Mouse (Mus musculus): ENCODE measurements around the gene Slc44a3. TPM values are rescaled to one million over a fixed set of nuclear protein-coding genes. Genes with fewer than 3 reads are reported as not detected.

The Slc44a3 gene
- polyA plus RNA-seq, 1 experiment from 2014 or later = 0.97 TPM

DNA sequence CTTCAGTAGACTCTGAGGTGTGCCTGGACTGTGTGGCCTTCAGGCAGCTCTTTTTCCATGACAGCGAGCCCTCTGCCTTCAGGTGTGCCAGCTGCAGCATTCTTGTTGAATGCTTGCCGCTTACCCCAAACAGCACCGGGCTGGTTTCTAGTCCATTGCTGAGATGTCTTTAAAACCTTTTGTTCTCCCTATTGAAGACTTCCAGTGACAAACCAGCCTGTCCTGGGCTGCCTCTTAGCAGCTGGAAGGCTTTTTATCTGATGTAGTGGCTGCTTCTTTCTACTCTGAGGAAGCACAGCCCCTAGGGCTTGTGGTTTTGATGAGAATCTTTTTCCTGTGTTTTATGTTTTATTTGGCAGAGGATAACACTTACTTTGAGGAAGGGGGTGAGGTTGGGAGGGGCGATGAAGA lies 88.3 kb downstream of the Slc44a3 start:
- H3K27ac ChIP-seq = no peak overlapping the region
- H3K36me3 ChIP-seq = peaks cover 37% of the 10 kb centered on the region
- H3K4me3 ChIP-seq = no peak overlapping the region
- no peak overlapping the region for H3K4me2 ChIP-seq (replicated peaks)
- H3K4me1 ChIP-seq = peaks cover 42% of the 10 kb centered on the region
- WGBS = 85% methylated on average over 4 of the region's 4 CpGs
- H3K27me3 ChIP-seq = no peaks in the 10 kb centered on the region
- H3K9me3 ChIP-seq (replicated peaks) = no peaks in the 10 kb centered on the region; the same call in 1 of the 2 replicates
- no peak for ATAC-seq (ENCODE audit: low FRiP score)
- no peak overlapping the region for H3K9ac ChIP-seq

DNA sequence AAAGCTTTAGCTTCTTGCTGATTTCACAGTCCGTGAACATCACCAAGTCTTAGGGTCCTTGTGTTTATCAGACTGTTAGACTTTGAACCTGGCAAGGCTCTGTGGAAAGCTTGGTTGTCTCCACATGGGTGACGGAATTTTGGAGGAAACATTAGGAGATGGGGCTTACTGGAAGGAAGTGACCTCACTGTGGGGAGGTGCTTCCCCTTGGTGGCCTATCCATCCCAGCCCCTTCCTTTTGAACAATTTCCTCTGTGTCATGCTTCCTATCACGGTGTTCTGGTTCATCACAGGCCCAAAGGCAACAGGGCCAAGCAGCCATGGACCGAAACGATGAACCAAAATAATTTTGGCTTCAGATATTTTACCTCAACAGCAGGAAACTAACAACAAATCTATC lies 89.9 kb downstream of the Slc44a3 start:
- Histone ChIP-seq H3K27me3 (no peaks in the 10 kb centered on the region), H3K27ac (no peak overlapping the region), H3K4me2 (replicated peaks) (no peak overlapping the region), H3K36me3 (peaks cover 37% of the 10 kb centered on the region), H3K4me1 (peaks cover 36% of the 10 kb centered on the region), H3K9ac (no peak overlapping the region), H3K4me3 (no peak overlapping the region), H3K9me3 (replicated peaks) (no peaks in the 10 kb centered on the region; the same call in 1 of the 2 replicates)
- no peak for ATAC-seq (ENCODE audit: low FRiP score)
- 96% methylated on average over 5 of the region's 5 CpGs for WGBS

DNA sequence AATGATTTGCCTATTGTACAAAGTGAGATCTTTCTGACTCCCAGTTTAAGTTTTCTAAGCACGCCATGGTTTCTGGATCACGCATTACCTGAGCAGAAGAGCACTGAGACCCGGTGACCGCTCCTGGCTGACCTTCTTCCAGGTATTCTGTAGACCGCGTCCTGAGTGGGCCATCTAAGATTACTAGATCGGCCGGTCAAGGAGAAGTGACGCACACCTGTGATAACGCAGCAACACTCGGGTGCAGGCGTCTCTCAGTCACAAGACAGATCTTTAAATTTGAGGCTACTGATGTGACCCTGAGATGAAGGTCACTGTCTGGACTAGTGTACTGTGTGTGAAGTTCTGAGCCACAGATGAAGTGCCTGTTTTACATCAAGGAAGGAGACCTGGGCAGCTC lies 90.7 kb downstream of the Slc44a3 start:
- Histone ChIP-seq H3K9ac (no peak overlapping the region), H3K4me3 (no peak overlapping the region), H3K27ac (no peak overlapping the region), H3K4me1 (peaks cover 43% of the 10 kb centered on the region), H3K4me2 (replicated peaks) (no peak overlapping the region), H3K9me3 (replicated peaks) (no peaks in the 10 kb centered on the region; the same call in 1 of the 2 replicates), H3K36me3 (peaks cover 37% of the 10 kb centered on the region), H3K27me3 (no peaks in the 10 kb centered on the region)
- ATAC-seq (ENCODE audit: low FRiP score) = no peak
- 96% methylated on average over 12 of the region's 12 CpGs for WGBS

DNA sequence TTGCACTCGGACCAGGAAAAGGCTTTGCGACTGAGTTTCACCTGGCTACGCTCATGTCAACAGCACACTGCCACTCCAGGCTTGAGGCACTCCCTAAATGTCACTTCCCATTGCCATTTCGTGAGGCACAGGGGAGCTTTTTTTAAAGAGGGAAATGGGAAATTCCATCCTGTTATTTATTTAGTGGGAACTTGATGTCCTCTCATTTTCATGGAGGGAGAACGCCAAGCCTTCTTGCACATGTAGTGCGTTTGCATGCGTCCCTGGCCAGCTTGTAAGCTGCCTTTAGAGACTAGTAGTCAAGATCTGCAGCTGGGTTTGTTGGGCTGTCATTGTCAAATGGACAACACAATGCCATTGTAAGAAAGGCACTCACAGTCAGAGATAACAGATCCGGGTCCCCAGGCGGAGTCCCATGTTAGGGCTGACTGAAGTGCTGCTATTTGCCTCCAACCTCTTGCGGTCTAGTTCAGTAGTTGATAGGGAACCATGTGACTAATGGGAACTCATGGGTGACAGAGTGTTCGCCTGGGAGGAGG lies 92.5 kb downstream of the Slc44a3 start:
- 79% methylated on average over 11 of the region's 11 CpGs for WGBS
- no peak overlapping the region for H3K27ac ChIP-seq
- no peaks in the 10 kb centered on the region; the same call in 1 of the 2 replicates for H3K9me3 ChIP-seq (replicated peaks)
- H3K36me3 ChIP-seq = peaks cover 32% of the 10 kb centered on the region
- H3K4me1 ChIP-seq = peaks cover 52% of the 10 kb centered on the region
- H3K9ac ChIP-seq = no peak overlapping the region
- no peak overlapping the region for H3K4me2 ChIP-seq (replicated peaks)
- no peak overlapping the region for H3K4me3 ChIP-seq
- no peak for ATAC-seq (ENCODE audit: low FRiP score)
- H3K27me3 ChIP-seq = no peaks in the 10 kb centered on the region

DNA sequence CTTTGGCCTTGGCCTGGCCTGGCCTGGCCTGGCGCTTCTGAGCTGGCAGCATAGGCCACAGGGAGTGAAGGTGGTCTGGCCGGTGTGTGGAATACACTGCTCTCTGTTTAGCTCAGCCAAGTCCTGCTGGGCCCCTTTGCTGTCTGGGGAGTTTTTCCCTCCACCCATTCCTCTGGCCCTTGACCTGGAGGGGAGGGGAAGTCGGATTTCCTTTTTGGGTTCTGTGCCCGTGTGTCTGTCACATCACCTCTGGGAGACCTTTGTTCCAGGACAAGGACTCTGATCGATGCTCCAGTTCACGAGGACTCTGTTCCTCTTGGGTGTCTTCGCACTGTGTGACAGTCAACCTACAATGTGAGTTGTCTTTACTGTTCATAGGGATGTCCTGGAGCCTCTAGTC lies 94.2 kb downstream of the Slc44a3 start:
- ATAC-seq (ENCODE audit: low FRiP score) = no peak
- Histone ChIP-seq H3K27me3 (no peaks in the 10 kb centered on the region), H3K4me2 (replicated peaks) (no peak overlapping the region), H3K4me1 (peaks cover 65% of the 10 kb centered on the region), H3K36me3 (peaks cover 23% of the 10 kb centered on the region), H3K9ac (no peak overlapping the region), H3K4me3 (no peak overlapping the region), H3K9me3 (replicated peaks) (no peaks in the 10 kb centered on the region), H3K27ac (peak overlapping the region; percentile 23; the same call in 1 of the 2 replicates)
- WGBS = 61% methylated on average over 7 of the region's 7 CpGs

DNA sequence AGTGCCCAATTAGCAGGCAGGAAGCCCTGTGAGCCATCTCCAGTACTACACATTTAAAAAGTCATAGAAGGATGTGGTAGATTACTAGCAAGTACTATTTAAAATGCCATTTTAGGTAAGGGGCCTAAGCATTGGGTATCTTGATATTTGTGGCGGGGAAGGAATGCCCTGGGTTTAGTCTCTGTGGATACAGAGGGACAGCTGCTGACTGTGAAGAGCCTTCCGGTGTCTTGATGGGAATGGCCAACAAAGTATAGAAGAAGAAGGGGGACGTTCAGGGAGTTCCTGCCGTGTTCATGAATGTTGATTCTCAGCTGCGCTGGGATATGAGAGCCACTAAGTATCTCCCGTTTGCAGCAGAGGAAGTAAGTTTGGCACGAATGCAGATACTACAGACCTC lies 95.1 kb downstream of the Slc44a3 start:
- ATAC-seq (ENCODE audit: low FRiP score) = no peak
- no peaks in the 10 kb centered on the region for H3K27me3 ChIP-seq
- H3K9ac ChIP-seq = no peak overlapping the region
- H3K4me1 ChIP-seq = peaks cover 74% of the 10 kb centered on the region
- no peak overlapping the region for H3K4me2 ChIP-seq (replicated peaks)
- H3K9me3 ChIP-seq (replicated peaks) = no peaks in the 10 kb centered on the region
- H3K27ac ChIP-seq = no peak overlapping the region
- WGBS = 84% methylated on average over 7 of the region's 7 CpGs
- H3K4me3 ChIP-seq = no peak overlapping the region
- peaks cover 15% of the 10 kb centered on the region for H3K36me3 ChIP-seq

DNA sequence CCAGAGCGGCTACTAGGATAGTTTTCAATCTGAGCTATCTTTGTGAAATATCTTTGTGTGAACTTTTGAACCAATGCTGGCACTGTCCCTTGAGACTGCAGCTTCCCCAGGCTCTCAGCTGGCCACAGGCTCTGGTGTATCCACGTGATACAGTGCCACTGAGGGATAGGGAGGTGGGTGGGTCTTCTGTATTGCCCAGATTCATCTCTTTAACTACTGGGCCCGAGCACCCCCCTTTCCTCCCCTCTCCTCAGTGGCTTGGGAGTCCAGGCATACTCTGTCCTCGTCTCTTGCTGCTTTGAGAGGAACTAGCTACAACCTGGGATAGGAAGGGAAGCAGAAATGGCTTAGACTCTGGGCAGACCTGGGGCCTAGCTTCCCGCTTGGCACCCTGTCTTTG lies 96.9 kb downstream of the Slc44a3 start:
- ATAC-seq (ENCODE audit: low FRiP score) = no peak
- no peak overlapping the region for H3K4me2 ChIP-seq (replicated peaks)
- H3K9ac ChIP-seq = no peak overlapping the region
- peaks cover 77% of the 10 kb centered on the region for H3K4me1 ChIP-seq
- H3K4me3 ChIP-seq = no peak overlapping the region
- no peaks in the 10 kb centered on the region for H3K9me3 ChIP-seq (replicated peaks)
- H3K27ac ChIP-seq = no peak overlapping the region
- H3K36me3 ChIP-seq = no peaks in the 10 kb centered on the region
- no peaks in the 10 kb centered on the region for H3K27me3 ChIP-seq
- 75% methylated on average over 5 of the region's 5 CpGs for WGBS

DNA sequence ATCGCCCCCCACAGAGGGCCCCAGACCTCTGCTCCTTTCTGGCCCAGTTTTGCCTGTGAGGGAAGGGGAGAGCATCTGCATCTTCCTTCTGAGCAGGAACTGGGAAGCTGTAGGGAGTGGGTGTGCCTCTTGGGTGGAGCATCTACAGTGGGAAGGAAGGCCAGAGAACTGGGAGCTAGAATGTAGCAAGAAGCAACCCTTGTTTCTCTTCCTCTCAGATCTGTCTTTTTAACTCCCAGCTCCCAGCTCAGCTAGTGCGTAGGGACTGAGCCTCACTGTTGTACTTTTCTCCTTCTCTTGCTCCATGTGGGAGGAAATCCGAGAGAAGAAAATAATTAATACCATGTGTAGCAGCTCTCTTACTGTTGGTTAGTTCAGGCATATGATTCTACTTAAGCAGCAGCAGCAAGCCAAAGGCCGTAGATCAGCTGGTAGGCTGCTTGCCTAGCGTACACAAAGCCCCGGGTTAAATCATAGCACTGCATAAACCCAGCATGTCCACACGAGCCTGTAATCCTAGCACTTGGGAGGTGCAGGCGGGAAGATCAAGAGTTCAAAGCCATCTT lies 98.2 kb downstream of the Slc44a3 start:
- 61% methylated on average over 8 of the region's 8 CpGs for WGBS

DNA sequence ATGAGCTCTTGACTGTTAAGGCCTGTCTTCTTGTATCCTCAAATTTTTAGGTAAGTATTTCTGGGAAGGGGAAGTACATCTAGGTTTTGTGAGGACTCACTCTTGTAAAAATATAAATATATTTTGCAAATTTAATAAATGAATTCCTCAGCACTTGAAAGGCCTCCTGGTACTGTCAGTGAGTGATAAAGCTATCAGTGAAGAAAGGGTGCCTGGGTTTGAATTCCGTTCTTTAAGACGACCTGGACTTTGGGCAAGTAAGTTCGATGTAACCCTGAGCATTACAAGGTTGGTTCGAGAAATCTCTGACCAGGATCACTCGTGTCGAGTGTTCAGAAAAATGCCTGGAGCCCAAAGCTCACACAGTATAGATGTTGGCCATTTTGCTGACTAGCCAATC lies 98.8 kb downstream of the Slc44a3 start:
- Histone ChIP-seq H3K27me3 (no peaks in the 10 kb centered on the region), H3K4me1 (peaks cover 82% of the 10 kb centered on the region), H3K4me2 (replicated peaks) (no peak overlapping the region), H3K36me3 (no peaks in the 10 kb centered on the region), H3K27ac (0 out of 2 replicates have a peak overlapping the region, but pooled peaks have one; percentile 60), H3K9me3 (replicated peaks) (no peaks in the 10 kb centered on the region), H3K9ac (no peak overlapping the region), H3K4me3 (no peak overlapping the region)
- ATAC-seq (ENCODE audit: low FRiP score) = no peak
- 83% methylated on average over 6 of the region's 6 CpGs for WGBS

More for the DNA sequence above, 98.2 kb downstream of the Slc44a3 start:
- no peak for ATAC-seq (ENCODE audit: low FRiP score)
- 0 out of 2 replicates have a peak overlapping the region, but pooled peaks have one; percentile 60 for H3K27ac ChIP-seq
- no peak overlapping the region for H3K9ac ChIP-seq
- H3K9me3 ChIP-seq (replicated peaks) = no peaks in the 10 kb centered on the region
- peaks cover 77% of the 10 kb centered on the region for H3K4me1 ChIP-seq
- no peaks in the 10 kb centered on the region for H3K36me3 ChIP-seq
- H3K4me3 ChIP-seq = no peak overlapping the region
- H3K27me3 ChIP-seq = no peaks in the 10 kb centered on the region
- peak overlapping the region; percentile 21; the same call in 1 of the 2 replicates for H3K4me2 ChIP-seq (replicated peaks)

DNA sequence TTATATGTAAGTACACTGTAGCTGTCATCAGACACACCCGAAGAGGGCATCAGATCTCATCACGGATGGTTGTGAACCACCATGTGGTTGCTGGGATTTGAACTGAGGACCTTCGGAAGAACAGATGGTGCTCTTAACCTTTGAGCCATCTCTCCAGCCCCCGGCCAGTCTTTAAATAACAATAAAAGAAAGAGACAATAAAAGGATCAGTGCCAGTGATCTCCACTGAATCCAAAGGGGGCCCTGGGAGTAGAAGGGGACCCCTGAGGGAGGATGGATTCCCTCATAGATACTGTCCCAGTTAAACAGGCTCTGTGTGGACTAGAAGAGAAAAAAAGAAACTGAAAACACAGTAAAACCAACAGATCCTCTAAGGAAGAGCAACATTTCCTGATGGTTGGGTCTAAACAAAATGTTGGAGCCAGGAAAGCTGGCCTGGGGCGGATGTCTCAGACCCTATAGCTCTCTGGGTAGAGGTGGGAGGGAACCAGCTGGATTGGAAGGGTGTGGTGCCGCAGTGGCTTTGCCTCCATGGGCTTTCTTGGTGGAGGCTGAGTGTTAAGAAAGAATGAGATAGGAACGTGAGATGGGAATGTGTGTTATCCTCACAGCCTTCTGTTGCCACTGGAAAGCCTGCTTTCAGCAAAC lies 101.8 kb downstream of the Slc44a3 start:
- Histone ChIP-seq H3K27me3 (no peaks in the 10 kb centered on the region), H3K9me3 (replicated peaks) (no peaks in the 10 kb centered on the region), H3K4me2 (replicated peaks) (peak overlapping the region; percentile 86), H3K27ac (peak overlapping the region; percentile 45), H3K4me1 (peaks cover 70% of the 10 kb centered on the region), H3K36me3 (no peaks in the 10 kb centered on the region), H3K4me3 (peak overlapping the region; percentile 2; the same call in 1 of the 2 replicates), H3K9ac (no peak overlapping the region)
- ATAC-seq (ENCODE audit: low FRiP score) = no peak
- WGBS = 34% methylated on average over 7 of the region's 7 CpGs

DNA sequence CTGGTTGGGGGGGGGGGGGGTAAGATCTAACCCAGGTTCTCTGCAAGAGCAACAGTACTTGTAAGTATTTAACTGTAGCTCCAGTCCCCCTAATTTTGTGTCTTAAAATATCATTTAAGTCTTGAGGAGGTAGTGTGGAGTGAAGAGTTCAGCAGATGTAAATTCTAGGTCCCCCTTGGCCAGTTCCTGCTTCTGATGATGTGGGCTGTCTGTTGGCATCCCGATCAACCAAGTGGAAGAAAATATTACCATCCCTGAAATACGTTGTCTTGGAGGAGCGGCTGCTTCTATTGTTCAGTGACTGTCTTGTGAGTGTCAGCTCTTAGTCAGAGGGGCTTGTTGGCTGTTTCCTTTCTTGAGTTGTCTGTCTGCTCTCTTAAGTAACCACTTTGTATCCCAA lies 102.7 kb downstream of the Slc44a3 start:
- Histone ChIP-seq H3K4me3 (peak overlapping the region; percentile 89), H3K36me3 (no peaks in the 10 kb centered on the region), H3K9ac (peak overlapping the region; percentile 35; the same call in 1 of the 2 replicates), H3K4me1 (peaks cover 61% of the 10 kb centered on the region), H3K27ac (peak overlapping the region; percentile 44; the same call in 1 of the 2 replicates), H3K9me3 (replicated peaks) (no peaks in the 10 kb centered on the region), H3K27me3 (no peaks in the 10 kb centered on the region), H3K4me2 (replicated peaks) (peak overlapping the region; percentile 86)
- 28% methylated on average over 3 of the region's 3 CpGs for WGBS
- ATAC-seq (ENCODE audit: low FRiP score) = no peak

DNA sequence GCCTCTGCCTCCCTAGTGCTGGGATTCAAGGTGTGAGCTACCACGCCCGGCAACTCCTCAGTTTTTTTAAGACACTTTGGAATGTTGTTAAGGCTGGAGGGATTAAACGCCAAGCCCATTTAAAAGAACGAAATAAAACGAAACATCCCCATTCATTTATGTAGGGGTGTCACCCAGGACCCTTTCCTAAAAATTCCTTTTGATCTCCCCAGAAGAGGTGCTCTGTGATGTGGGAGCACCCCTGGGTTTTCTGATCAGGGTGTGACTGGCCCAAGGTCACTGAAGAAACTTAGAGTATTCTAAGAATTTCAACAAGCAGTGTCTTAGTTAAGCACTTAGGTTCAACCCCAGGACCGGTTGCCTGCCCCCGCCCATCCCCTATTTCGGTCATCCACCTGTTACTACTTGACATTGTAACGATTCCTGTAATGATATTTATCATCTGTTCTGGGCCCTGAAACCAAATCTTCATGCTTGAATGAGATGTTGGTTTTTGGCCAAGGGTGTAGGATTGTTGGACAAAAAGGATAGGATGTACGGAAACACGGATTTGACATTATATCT lies 103.4 kb downstream of the Slc44a3 start:
- 56% methylated on average over 11 of the region's 11 CpGs for WGBS
- peaks cover 54% of the 10 kb centered on the region for H3K4me1 ChIP-seq

More for the DNA sequence above, 103.4 kb downstream of the Slc44a3 start:
- Histone ChIP-seq H3K36me3 (no peaks in the 10 kb centered on the region), H3K27ac (no peak overlapping the region), H3K4me3 (peak overlapping the region; percentile 89), H3K4me2 (replicated peaks) (peak overlapping the region; percentile 86), H3K9ac (peak overlapping the region; percentile 96), H3K27me3 (no peaks in the 10 kb centered on the region), H3K9me3 (replicated peaks) (no peaks in the 10 kb centered on the region)
- no peak for ATAC-seq (ENCODE audit: low FRiP score)

Measured in hindbrain, embryonic 12.5 days (tissue).